Mouse (Mus musculus) midbrain, postnatal 0 days (tissue): ENCODE results near the gene Gm43738. TPM values are rescaled to one million over a fixed set of nuclear protein-coding genes. Genes with fewer than 3 reads are reported as not detected.
"Not testable (repeated sequence)": the region's sequence is repeated elsewhere in the genome, so short reads cannot be mapped to it uniquely, and the experiment has no call there.

Source experiments
- ATAC-seq: fragments of 200-750 bp; cut with Nextera tagmentation; 2 replicates; pipeline ENCODE4 v1.8.0; 2017; ENCODE audit warnings: moderate number of reproducible peaks, mild to moderate bottlenecking, moderate TSS enrichment, moderate library complexity; ENCODE audit not compliant: low FRiP score
- DNase-seq: peaks from one replicate; pipeline ENCODE4 v3.0.0-alpha.2; 2015; ENCODE audit warnings: low spot score
- H3K27ac ChIP-seq: fragments of 300-500 bp; sonication (generic); 2 replicates; pipeline ENCODE4 v1.5.1; 2014; ENCODE audit warnings: low read depth, mild to moderate bottlenecking, low read length, mixed read lengths
- H3K27me3 ChIP-seq: fragments of 300-500 bp; sonication (generic); 2 replicates; pipeline ENCODE4 v1.6.1; 2014; ENCODE audit warnings: low read length, control low read depth, mixed read lengths; ENCODE audit not compliant: insufficient read depth
- H3K36me3 ChIP-seq: fragments of 300-500 bp; sonication (generic); 2 replicates; pipeline ENCODE4 v1.6.1; 2014; ENCODE audit warnings: low read length, control low read depth, mixed read lengths; ENCODE audit not compliant: insufficient read depth
- H3K4me1 ChIP-seq: fragments of 300-500 bp; sonication (generic); 2 replicates; pipeline ENCODE4 v1.6.1; 2014; ENCODE audit warnings: mild to moderate bottlenecking, control low read depth, antibody characterized with exemption, low read length, mixed read lengths; ENCODE audit not compliant: insufficient read depth
- H3K4me2 ChIP-seq: fragments of 300-500 bp; sonication (generic); 2 replicates; pipeline ENCODE4 v1.6.1; 2014; ENCODE audit warnings: low read depth, mild to moderate bottlenecking, low read length, mixed read lengths; ENCODE audit not compliant: poor library complexity, severe bottlenecking
- H3K4me3 ChIP-seq: fragments of 300-500 bp; sonication (generic); 2 replicates; pipeline ENCODE4 v1.5.1; 2014; ENCODE audit warnings: low read depth, mild to moderate bottlenecking, low read length, moderate library complexity
- H3K9ac ChIP-seq: fragments of 300-500 bp; sonication (generic); replicated peaks from 2 replicates; pipeline ENCODE4 v1.6.1; 2014; ENCODE audit warnings: mild to moderate bottlenecking, low read length, moderate library complexity, mixed read lengths; ENCODE audit not compliant: poor library complexity, severe bottlenecking
- H3K9me3 ChIP-seq: fragments of 300-500 bp; sonication (generic); 2 replicates; pipeline ENCODE4 v1.6.1; 2016; ENCODE audit warnings: low read length, control low read depth
- CTCF ChIP-seq: IDR thresholded peaks from 2 replicates; pipeline ENCODE4 v1.5.1; 2016; ENCODE audit warnings: antibody characterized with exemption, mild to moderate bottlenecking
- WGBS: fragments of 180-500 bp; shearing (Covaris S2); extraction: QIAGEN DNeasy Blood & Tissue Kit; methylation state at CpG from one replicate; pipeline ENCODE4 v1.1.7; 2014; 5-methylcytosine and 5-hydroxymethylcytosine counted together
- polyA plus RNA-seq: library from polyadenylated mRNA; unstranded; fragments of >200 nt; fragmentation: Nextera tagmentation; extraction: Ambion mirVana; gene quantifications from 2 replicates; pipeline ENCODE4 v1.2.1, GENCODE M21; 2015
- total RNA-seq: library from RNA; depleted of rRNA; stranded (reverse); fragments of >200 nt; gene quantifications from 2 replicates; pipeline ENCODE4 v1.2.3, GENCODE M21; 2014

The Gm43738 gene
- total and polyA plus RNA-seq, 2 experiments from 2014 or later, result not detected

GRCm38 (mm10) chr3:89084133-89084532, 16.8 kb downstream of the Gm43738 start:
- ATAC-seq (no peak), DNase-seq (no peak)
- no peaks in the 10 kb centered on the region for H3K27me3 ChIP-seq
- H3K4me3 ChIP-seq, result no peak overlapping the region
- TF ChIP-seq CTCF, result no peak
- no peak overlapping the region for H3K9ac ChIP-seq
- H3K4me1 ChIP-seq, result no peaks in the 10 kb centered on the region
- no peak overlapping the region for H3K27ac ChIP-seq
- H3K9me3 ChIP-seq, result no peaks in the 10 kb centered on the region
- no peak overlapping the region for H3K4me2 ChIP-seq
- 77% methylated on average over 2 of the region's 2 CpGs for WGBS
- H3K36me3 ChIP-seq, result peaks cover 42% of the 10 kb centered on the region

GRCm38 (mm10) chr3:89082287-89082686, 18.6 kb downstream of the Gm43738 start:
- H3K9ac ChIP-seq, H3K4me1 ChIP-seq, H3K27ac ChIP-seq, H3K4me3 ChIP-seq, H3K27me3 ChIP-seq, ATAC-seq, H3K9me3 ChIP-seq, DNase-seq, H3K4me2 ChIP-seq: not testable (repeated sequence)
- peaks cover 33% of the 10 kb centered on the region for H3K36me3 ChIP-seq

GRCm38 (mm10) chr3:89077383-89077782, 23.5 kb downstream of the Gm43738 start:
- no peak overlapping the region for H3K9ac ChIP-seq
- ATAC-seq (no peak), DNase-seq (no peak)
- H3K4me1 ChIP-seq, result no peaks in the 10 kb centered on the region
- 94% methylated on average over 9 of the region's 9 CpGs for WGBS
- peaks cover 50% of the 10 kb centered on the region for H3K36me3 ChIP-seq
- H3K4me2 ChIP-seq, result no peak overlapping the region
- TF ChIP-seq CTCF, result no peak
- no peaks in the 10 kb centered on the region for H3K27me3 ChIP-seq
- H3K4me3 ChIP-seq, result no peak overlapping the region
- H3K9me3 ChIP-seq, result no peaks in the 10 kb centered on the region
- H3K27ac ChIP-seq, result no peak overlapping the region

GRCm38 (mm10) chr3:89067265-89067664, 33.6 kb downstream of the Gm43738 start:
- no peak for ATAC-seq
- no peak overlapping the region for H3K4me3 ChIP-seq
- no peak overlapping the region for H3K27ac ChIP-seq
- H3K36me3 ChIP-seq, result peaks cover 60% of the 10 kb centered on the region
- no peak overlapping the region for H3K9ac ChIP-seq
- no peaks in the 10 kb centered on the region for H3K4me1 ChIP-seq
- no peaks in the 10 kb centered on the region for H3K27me3 ChIP-seq
- no peak for TF ChIP-seq CTCF
- DNase-seq, result no peak
- H3K9me3 ChIP-seq, result no peaks in the 10 kb centered on the region
- no peak overlapping the region for H3K4me2 ChIP-seq

- DNase-seq (no peak), ATAC-seq (no peak)
- no peaks in the 10 kb centered on the region for H3K9me3 ChIP-seq
- WGBS, result 51% methylated on average over 3 of the region's 3 CpGs
- H3K27ac ChIP-seq, result no peak overlapping the region
- no peak for TF ChIP-seq CTCF
- H3K9ac ChIP-seq, result no peak overlapping the region
- no peaks in the 10 kb centered on the region for H3K27me3 ChIP-seq
- no peak overlapping the region for H3K4me3 ChIP-seq
- peaks cover 56% of the 10 kb centered on the region for H3K36me3 ChIP-seq
- H3K4me1 ChIP-seq, result no peaks in the 10 kb centered on the region
- no peak overlapping the region for H3K4me2 ChIP-seq
Measured at GRCm38 (mm10) chr3:89061696-89062095, 39.2 kb downstream of the Gm43738 start.

- DNase-seq (peak; percentile 23), ATAC-seq (no peak)
- no peaks in the 10 kb centered on the region for H3K4me1 ChIP-seq
- H3K9ac ChIP-seq, result no peak overlapping the region
- no peaks in the 10 kb centered on the region for H3K9me3 ChIP-seq
- no peak overlapping the region for H3K4me2 ChIP-seq
- no peak overlapping the region for H3K4me3 ChIP-seq
- peaks cover 57% of the 10 kb centered on the region for H3K36me3 ChIP-seq
- WGBS, result 73% methylated on average over 3 of the region's 3 CpGs
- TF ChIP-seq CTCF, result peak; percentile 70
- no peaks in the 10 kb centered on the region for H3K27me3 ChIP-seq
- H3K27ac ChIP-seq, result no peak overlapping the region
Measured at GRCm38 (mm10) chr3:89058783-89059182, 42.1 kb downstream of the Gm43738 start.
